Mouse (Mus musculus) liver, adult 2 months (tissue): ENCODE results near the gene Medag.

Source experiments
- CTCF ChIP-seq: fragments of 200-500 bp; IDR thresholded peaks from 2 replicates; pipeline ENCODE4 v1.5.1; 2011; ENCODE audit warnings: low read depth, low read length, control low read depth
- POLR2A ChIP-seq: fragments of 200-500 bp; IDR thresholded peaks from 2 replicates; pipeline ENCODE4 v1.6.1; 2011; ENCODE audit warnings: low read length, control low read depth; ENCODE audit not compliant: insufficient read depth; ENCODE audit errors: extremely low read depth

DNA sequence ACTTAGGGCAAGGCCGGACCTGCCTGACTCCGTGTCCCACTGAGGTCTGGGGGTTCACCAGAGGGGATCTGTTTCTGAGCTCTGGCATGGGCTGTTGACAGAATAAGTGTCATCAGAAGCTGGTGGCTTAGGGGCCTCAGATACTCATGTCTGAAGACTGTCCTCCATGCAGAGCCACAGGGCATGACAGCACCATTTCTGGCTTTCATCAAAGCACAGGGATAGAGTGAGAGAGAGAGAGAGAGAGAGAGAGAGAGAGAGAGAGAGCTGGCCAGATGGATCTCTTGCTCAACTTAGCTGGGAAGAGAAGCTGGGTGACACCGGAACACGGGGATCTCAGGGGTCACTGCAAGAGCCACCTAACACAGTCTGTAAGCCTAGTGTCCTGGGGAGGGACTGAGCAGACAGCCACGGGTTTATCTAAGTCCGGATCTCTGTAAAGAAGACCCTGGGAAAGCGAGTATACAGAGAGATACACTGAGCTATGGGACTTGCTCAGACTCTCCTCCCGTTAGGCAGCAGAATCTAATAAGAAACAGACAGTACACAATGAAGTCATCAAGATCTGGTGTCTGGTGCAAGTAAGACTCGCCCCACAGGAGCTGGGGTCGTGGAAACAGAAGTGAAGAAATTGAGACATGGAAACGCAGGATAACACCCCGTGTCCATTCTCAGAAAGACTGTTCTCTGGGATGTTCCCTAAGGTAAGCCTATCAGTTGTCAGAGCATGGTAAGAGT lies 42.8 kb upstream of the Medag start:
- no peak for TF ChIP-seq POLR2A
- no peak for TF ChIP-seq CTCF
